Mouse (Mus musculus) hindlimb bud, embryonic 11.5 days (tissue): ENCODE data around the gene Gm26938.
A peak's percentile ranks its signal among the peaks of the same experiment; 100 is the strongest.

Experiments used
- DNase-seq: peaks from one replicate; pipeline ENCODE4 v3.0.0-alpha.2; 2012; ENCODE audit warnings: low read depth, low spot score; ENCODE audit errors: extremely low spot score

Gm26938 gene

GRCm38 (mm10) chr5:139796001-139796620 lies 30.1 kb downstream of the Gm26938 start:
- no peak for DNase-seq

GRCm38 (mm10) chr5:139794938-139795337 lies 31.3 kb downstream of the Gm26938 start:
- DNase-seq, result no peak

- DNase-seq, result no peak
These were observed 32.1 kb downstream of the Gm26938 start for GRCm38 (mm10) chr5:139794137-139794536.

GRCm38 (mm10) chr5:139793338-139794089 lies 32.7 kb downstream of the Gm26938 start:
- DNase-seq, result no peak

GRCm38 (mm10) chr5:139792966-139793337 lies 33.3 kb downstream of the Gm26938 start:
- DNase-seq, result no peak

- no peak for DNase-seq
These were observed 33.9 kb downstream of the Gm26938 start for GRCm38 (mm10) chr5:139792159-139792775.

GRCm38 (mm10) chr5:139791227-139792158 lies 34.7 kb downstream of the Gm26938 start, which contains the start of gene Mafk:
Gene Mafk, plus strand, starts transcription at chr5:139791513.
- DNase-seq, result peak; percentile 71

- no peak for DNase-seq
These were observed 36.7 kb downstream of the Gm26938 start for GRCm38 (mm10) chr5:139789466-139789865.

GRCm38 (mm10) chr5:139781406-139781805 lies 44.8 kb downstream of the Gm26938 start:
- no peak for DNase-seq

GRCm38 (mm10) chr5:139776966-139777365 lies 49.2 kb downstream of the Gm26938 start:
- DNase-seq, result no peak

GRCm38 (mm10) chr5:139775216-139775926 lies 50.8 kb downstream of the Gm26938 start, which contains the start of gene Ints1:
Gene Ints1, minus strand, starts transcription at chr5:139775674.
- peak; percentile 95 for DNase-seq

GRCm38 (mm10) chr5:139768216-139768615 lies 58.0 kb downstream of the Gm26938 start:
- no peak for DNase-seq

- DNase-seq, result no peak
These were observed 61.9 kb downstream of the Gm26938 start for GRCm38 (mm10) chr5:139764296-139764695.

GRCm38 (mm10) chr5:139758096-139758495 lies 68.1 kb downstream of the Gm26938 start:
- no peak for DNase-seq
